Mouse (Mus musculus) bone marrow macrophage, adult 2 months (primary cell): Measurements from ENCODE around the gene Defb43.

ENCODE experiments used
- CTCF ChIP-seq: IDR thresholded peaks from 2 replicates; pipeline ENCODE4 v1.5.1; 2012; ENCODE audit warnings: low read depth, mild to moderate bottlenecking, low read length, moderate library complexity
- POLR2A ChIP-seq: IDR thresholded peaks from 2 replicates; pipeline ENCODE4 v1.6.1; 2012; ENCODE audit warnings: mild to moderate bottlenecking, low read depth, low read length, borderline replicate concordance

- TF ChIP-seq POLR2A (no peak), CTCF (no peak)
Measured at GRCm38 (mm10) chr14:62965811-62966520, 45.6 kb upstream of the Defb43 start.
